19 mouse cellular contexts compared by ENCODE assay signal in the genomic region with DNA sequence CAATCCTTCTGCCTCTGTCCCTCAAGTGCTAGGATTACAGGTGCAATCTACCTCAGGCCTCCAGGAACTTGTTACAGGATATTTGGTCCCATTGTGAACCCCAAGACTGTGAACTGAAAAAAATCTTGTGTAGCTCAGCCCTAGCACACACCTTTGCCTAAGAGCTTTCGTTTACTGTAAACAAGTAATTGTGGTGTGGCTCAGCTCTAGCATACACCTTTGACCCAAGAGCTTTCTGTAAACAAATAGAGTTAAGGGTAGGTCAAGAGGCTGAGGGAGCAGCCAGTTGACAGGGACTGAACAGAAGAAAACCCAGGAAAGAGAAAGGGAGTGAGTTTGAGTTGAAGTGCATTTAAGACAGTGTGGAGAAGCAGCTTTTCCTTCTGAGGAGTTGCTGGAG.
DNase-seq lines count a peak whose midpoint lies in the region; ATAC-seq and TF ChIP-seq lines count a peak whose summit lies in the region.
"Had no signal": no experiment of that assay in that cellular context is flagged by ENCODE, and none has a peak within 500 bp of the region (broad histone marks: within the 10 kb centered on the region; RNA-seq: fewer than 3 reads in every experiment).

No protein-coding gene starts in this region.

- no peak for TF ChIP-seq CTCF in liver, adult 2 months (IDR thresholded peaks at IDR 0.05; ENCODE audit: low read depth, low read length)
- TF ChIP-seq CTCF in liver, postnatal 0 days (IDR thresholded peaks at IDR 0.05; ENCODE audit: low read depth): no peak

- no peak overlapping the region for H3K9ac ChIP-seq in liver, adult 2 months (ENCODE audit: low read depth, low read length)
- no peak overlapping the region for H3K9ac ChIP-seq in liver, postnatal 0 days (replicated peaks)

- no peak overlapping the region for H3K4me3 ChIP-seq in liver, adult 2 months (ENCODE audit: insufficient read depth, low read depth, low read length)
- H3K4me3 ChIP-seq in liver, postnatal 0 days (ENCODE audit: low read depth, low read length): no peak overlapping the region

- H3K79me2 ChIP-seq in liver, adult 2 months (ENCODE audit: control insufficient read depth, insufficient read depth, low read length): no peaks in the 10 kb centered on the region

- no peak for TF ChIP-seq EP300 in liver, postnatal 0 days (IDR thresholded peaks at IDR 0.05; ENCODE audit: low read depth)

- ATAC-seq in liver, postnatal 0 days: no peak
- ATAC-seq: activated CD4-positive, CD25-positive, alpha-beta regulatory T cell, adult 4 months; CD4-positive, CD25-positive, alpha-beta regulatory T cell, adult 4 months; Patski had no signal

- no peak overlapping the region for H3K4me2 ChIP-seq in liver, postnatal 0 days (ENCODE audit: low read depth, low read length)

- peaks cover 3% of the 10 kb centered on the region; the same call in 1 of the 2 replicates for H3K9me3 ChIP-seq in liver, postnatal 0 days (ENCODE audit: low read length)
- H3K9me3 ChIP-seq: G1E had no signal

- TF ChIP-seq POLR2A in liver, adult 2 months (IDR thresholded peaks at IDR 0.05; ENCODE audit: extremely low read depth, insufficient read depth, low read length): no peak

- 24% methylated on average over 1 of the region's 1 CpGs for WGBS in liver, adult 2 months
- WGBS in liver, postnatal 0 days (ENCODE audit: insufficient replicate concordance): 57% methylated on average over 1 of the region's 1 CpGs

- peak overlapping the region; percentile 95 for H3K27ac ChIP-seq in liver, adult 2 months (replicated peaks; ENCODE audit: insufficient read depth, low read depth, low read length)
- no peak overlapping the region for H3K27ac ChIP-seq in liver, postnatal 0 days (ENCODE audit: low read depth)

- DNase-seq in heart, adult 11 months: peak; percentile 69
- no peak for DNase-seq in heart, adult 8-10 months (ENCODE audit: low spot score)
- peak; percentile 89 for DNase-seq in liver, adult 2 months (ENCODE audit: extremely low read depth, low read depth, low spot score)
- DNase-seq in liver, postnatal 0 days: no peak
- DNase-seq: adrenal gland, adult 2 months; adrenal gland, adult 8-10 months; adrenal gland, postnatal 10 days; adrenal gland, postnatal 14 days; adrenal gland, postnatal 25 days; adrenal gland, postnatal 36 days; B cell, adult 2 months; cerebellum, adult 11 months; cerebellum, adult 11-12 months; cerebellum, adult 18-20 months had no signal

- peaks cover 6% of the 10 kb centered on the region; the same call in 1 of the 2 replicates for H3K4me1 ChIP-seq in liver, adult 2 months (ENCODE audit: control insufficient read depth, insufficient read depth, low read length)
- no peaks in the 10 kb centered on the region for H3K4me1 ChIP-seq in liver, postnatal 0 days (ENCODE audit: insufficient read depth)

- no peaks in the 10 kb centered on the region for H3K36me3 ChIP-seq in liver, adult 2 months (ENCODE audit: control insufficient read depth, insufficient read depth, low read length)
- H3K36me3 ChIP-seq in liver, postnatal 0 days (replicated peaks; ENCODE audit: insufficient read depth, low read length): no peaks in the 10 kb centered on the region
- H3K36me3 ChIP-seq: G1E had no signal

- H3K27me3 ChIP-seq in liver, adult 2 months (ENCODE audit: control insufficient read depth, insufficient read depth, low read length): no peaks in the 10 kb centered on the region
- H3K27me3 ChIP-seq in liver, postnatal 0 days (ENCODE audit: insufficient read depth, low read length): no peaks in the 10 kb centered on the region
- H3K27me3 ChIP-seq: CH12.LX had no signal

Comparison
In these comparisons a context has a peak if more than half of its experiments do, and no peak if none do; other contexts are left out.
1. DNase-seq: peak in heart, adult 11 months (single experiment) and liver, adult 2 months (single experiment); none in heart, adult 8-10 months (single experiment) and liver, postnatal 0 days (single experiment).